Mouse (Mus musculus) heart, adult 2 months (tissue): ENCODE results near the gene Slc25a10.

ENCODE experiments used
- CTCF ChIP-seq: fragments of 200-600 bp; IDR thresholded peaks from 2 replicates; pipeline ENCODE4 v1.8.1; 2022; ENCODE audit warnings: antibody characterized with exemption, mild to moderate bottlenecking, moderate library complexity
- POLR2A ChIP-seq: fragments of 200-500 bp; IDR thresholded peaks from 2 replicates; pipeline ENCODE4 v1.6.1; 2011; ENCODE audit warnings: mild to moderate bottlenecking, low read depth, low read length, control low read depth; ENCODE audit not compliant: insufficient read depth

DNA sequence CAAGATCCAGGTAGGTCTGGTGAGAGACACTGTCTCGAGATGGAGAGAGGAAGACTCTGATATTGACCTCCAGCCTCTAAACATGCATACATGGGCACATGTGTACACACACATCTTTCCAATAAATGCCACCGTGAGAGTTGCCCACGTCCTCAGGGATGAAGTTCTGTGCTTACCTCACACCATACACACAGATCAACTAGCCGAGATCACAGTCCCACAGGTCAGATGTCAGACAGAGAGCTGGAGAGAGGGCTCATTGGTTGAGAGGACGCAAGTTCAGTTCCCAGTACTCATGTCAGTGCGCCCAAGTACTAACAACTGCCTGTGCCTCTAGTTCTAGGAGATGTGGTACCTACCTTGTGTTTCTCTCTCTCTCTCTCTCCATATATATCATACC lies 9.4 kb downstream of the Slc25a10 start:
- TF ChIP-seq CTCF, result no peak
- no peak for TF ChIP-seq POLR2A
